Mouse (Mus musculus) small intestine, adult 10 weeks (tissue): Measurements from ENCODE around the gene Arg1. TPM values are rescaled to one million over a fixed set of nuclear protein-coding genes. Genes with fewer than 3 reads are reported as not detected.

Experiments used
- polyA plus RNA-seq: library from polyadenylated mRNA; stranded (reverse); fragments of 350-450 nt; fragmentation: Illumina TruSeq; extraction: RNeasy Lipid Tissue Mini Kit (QIAGEN cat#74804); gene quantifications from one replicate; pipeline ENCODE4 v1.2.3, GENCODE M21; 2014; ENCODE audit warnings: low replicate concordance

Gene Arg1
- polyA plus RNA-seq, result 2.0 TPM

DNA sequence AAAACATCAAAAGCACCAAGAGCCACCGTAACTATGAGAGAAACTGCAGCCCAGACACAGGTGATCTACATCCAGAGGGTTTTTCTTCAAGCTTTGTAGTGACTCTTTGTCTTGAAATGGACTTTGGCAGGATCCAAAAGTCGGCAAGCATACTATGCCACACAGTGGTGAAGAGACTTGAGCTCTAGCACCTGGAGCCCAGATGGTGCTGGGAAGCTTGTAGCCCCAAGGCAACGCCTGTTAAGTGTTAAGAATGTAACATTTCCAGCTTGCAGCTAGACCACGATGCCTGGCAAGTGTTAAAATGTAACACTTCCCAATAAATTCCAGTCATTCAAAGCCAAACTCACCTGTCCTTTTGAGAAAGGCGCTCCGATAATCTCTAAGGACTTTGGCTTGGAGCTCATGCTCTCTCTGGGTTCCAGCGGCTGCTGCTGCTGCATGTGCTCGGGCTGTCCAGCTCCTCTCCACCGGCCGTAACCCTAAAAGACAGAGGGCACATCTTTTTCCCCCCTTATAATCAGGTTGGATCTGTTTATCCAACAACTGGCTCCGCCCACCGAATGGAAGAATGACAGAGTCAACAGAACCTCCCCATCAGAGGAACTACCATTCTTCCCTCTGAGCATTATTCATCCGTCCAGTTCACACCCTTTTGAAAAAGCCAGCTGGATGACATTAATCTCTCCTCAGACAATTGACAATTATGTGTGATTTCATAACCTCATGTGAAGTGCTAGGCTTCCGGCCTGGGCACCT lies at the start of gene Arg1:
Gene Arg1, minus strand, starts transcription at position 523 of the 759 bp plus-strand sequence.

DNA sequence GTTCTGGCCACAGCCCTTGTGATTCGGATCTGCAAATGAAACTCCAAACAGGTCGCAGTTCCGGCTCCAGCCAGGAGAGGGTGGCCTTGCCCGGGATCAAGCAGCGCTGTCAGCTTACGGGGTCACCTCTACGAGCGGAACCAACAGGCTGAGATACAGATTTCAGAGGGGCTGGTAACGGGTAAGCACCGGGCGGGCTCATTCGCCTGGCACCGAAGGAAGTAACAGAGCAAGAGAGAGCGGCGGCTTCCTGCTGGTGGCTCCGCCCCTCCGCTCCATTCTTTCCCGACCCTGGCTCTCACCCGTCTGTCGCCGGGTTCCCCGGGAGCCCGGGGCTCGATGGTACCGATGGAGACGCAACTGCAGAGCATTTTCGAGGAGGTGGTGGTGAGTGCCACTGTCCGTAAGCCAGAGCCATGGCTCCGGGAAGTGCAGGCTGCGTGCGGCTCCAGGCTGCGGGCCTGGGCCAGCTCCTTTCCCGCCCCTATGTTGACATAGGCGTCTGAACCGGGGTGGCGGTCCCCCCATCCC lies 57.5 kb downstream of the Arg1 start, which contains the start of gene Med23:
Gene Med23, plus strand, starts transcription at position 227 of the 531 bp plus-strand sequence.

Other genes starting within 250 kb of the Arg1 start
- gene Enpp1, start 215.3 kb downstream of the Arg1 start, polyA plus RNA-seq, result 15.4 TPM
- 550 TPM for gene Enpp3, start 84.7 kb downstream of the Arg1 start, polyA plus RNA-seq
- gene Med23, start 57.5 kb downstream of the Arg1 start, polyA plus RNA-seq, result 18.8 TPM